16 mouse cellular contexts compared by ENCODE assay signal in the genomic region with DNA sequence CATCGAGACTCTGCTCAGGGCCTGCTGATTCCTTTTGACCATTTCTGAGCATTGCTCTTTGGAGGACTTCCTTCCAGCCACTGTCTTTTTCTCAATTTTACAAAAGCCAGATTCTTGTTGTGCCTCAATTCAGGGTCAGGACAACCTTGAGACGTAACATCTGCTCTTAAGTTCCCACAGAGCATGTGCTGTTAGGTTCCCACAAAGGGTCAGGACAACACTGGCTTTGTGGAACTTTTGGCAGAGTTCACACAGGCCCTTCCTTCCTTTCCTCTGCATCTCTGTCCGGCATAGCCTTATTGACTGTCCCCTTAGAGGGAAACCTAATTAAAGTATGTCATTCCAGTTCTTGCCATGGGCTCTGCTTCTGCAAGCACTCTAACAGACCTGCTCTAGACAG. TPM values are rescaled to one million over a fixed set of nuclear protein-coding genes. Genes with fewer than 3 reads are reported as not detected.
"Had no signal": no experiment of that assay in that cellular context is flagged by ENCODE, and none has a peak within 500 bp of the region (broad histone marks: within the 10 kb centered on the region; RNA-seq: fewer than 3 reads in every experiment).

No protein-coding gene starts in this region.

- H3K9ac ChIP-seq: limb, embryonic 15.5 days; liver, embryonic 12.5 days; lung, embryonic 14.5 days; neural tube, embryonic 15.5 days had no signal

- DNase-seq: layer of hippocampus, adult 9-11 months; layer of hippocampus, postnatal 36 days; lung, embryonic 14.5 days; lung, postnatal 10 days; lung, postnatal 4 days; midbrain, embryonic 14.5 days; retina, postnatal 1 day; thymus, adult 18-20 months; thymus, postnatal 25 days had no signal

- H3K27me3 ChIP-seq: limb, embryonic 15.5 days; liver, embryonic 12.5 days; neural tube, embryonic 15.5 days had no signal

- H3K36me3 ChIP-seq: limb, embryonic 15.5 days; liver, embryonic 12.5 days; midbrain, embryonic 10.5 days; neural tube, embryonic 15.5 days had no signal

- H3K4me3 ChIP-seq: limb, embryonic 15.5 days; liver, embryonic 12.5 days; midbrain, embryonic 10.5 days; myocyte; neural tube, embryonic 15.5 days had no signal

- H3K27ac ChIP-seq: limb, embryonic 15.5 days; liver, embryonic 12.5 days; midbrain, embryonic 10.5 days; neural tube, embryonic 15.5 days had no signal

- H3K9me3 ChIP-seq: limb, embryonic 15.5 days; liver, embryonic 12.5 days; midbrain, embryonic 10.5 days; neural tube, embryonic 15.5 days had no signal

- H3K4me2 ChIP-seq: limb, embryonic 15.5 days; liver, embryonic 12.5 days; lung, embryonic 14.5 days; neural tube, embryonic 15.5 days had no signal

- H3K4me1 ChIP-seq: limb, embryonic 15.5 days; liver, embryonic 12.5 days; midbrain, embryonic 10.5 days; neural tube, embryonic 15.5 days had no signal

- ATAC-seq: intestine, postnatal 0 days; liver, embryonic 12.5 days had no signal

RNA-seq across cellular contexts. Expression of a gene that starts 18.6 kb away (rescaled TPM):
- polyA plus RNA-seq: limb, embryonic 11.5 days had no signal
